ENCODE assay signal across 8 mouse cellular contexts in genomic region chr11:100414914-100415822, GRCm38 (mm10). TPM values are rescaled to one million over a fixed set of nuclear protein-coding genes. Genes with fewer than 3 reads are reported as not detected.
A peak's percentile ranks its signal among the peaks of the same experiment; 100 is the strongest.
DNase-seq lines count a peak whose midpoint lies in the region; ATAC-seq lines count a peak whose summit lies in the region.

Gene Fkbp10, plus strand, starts transcription at chr11:100415697.

- H3K27ac ChIP-seq in embryonic facial prominence, embryonic 13.5 days, result peak within 1 kb of the TSS; percentile 94
- peak within 1 kb of the TSS; percentile 94 for H3K27ac ChIP-seq in heart, embryonic 12.5 days (ENCODE audit: poor library complexity, severe bottlenecking)
- H3K27ac ChIP-seq in midbrain, embryonic 13.5 days, result peak within 1 kb of the TSS; percentile 74

- no peaks in the 10 kb centered on the region for H3K27me3 ChIP-seq in embryonic facial prominence, embryonic 13.5 days
- H3K27me3 ChIP-seq in heart, embryonic 12.5 days (replicated peaks), result no peaks in the 10 kb centered on the region
- peaks cover 37% of the 10 kb centered on the region for H3K27me3 ChIP-seq in midbrain, embryonic 13.5 days

- H3K9ac ChIP-seq in embryonic facial prominence, embryonic 13.5 days, result peak within 1 kb of the TSS; percentile 88
- H3K9ac ChIP-seq in heart, embryonic 12.5 days, result peak within 1 kb of the TSS; percentile 90
- H3K9ac ChIP-seq in midbrain, embryonic 13.5 days (replicated peaks), result peak within 1 kb of the TSS; percentile 75

- ATAC-seq in embryonic facial prominence, embryonic 13.5 days (ENCODE audit: insufficient number of reproducible peaks, insufficient read depth, low FRiP score, low TSS enrichment, low read depth), result peak; percentile 60
- ATAC-seq in heart, embryonic 12.5 days (ENCODE audit: insufficient number of reproducible peaks, low FRiP score), result peak; percentile 59
- ATAC-seq in midbrain, embryonic 13.5 days, result peak; percentile 44

- no peaks in the 10 kb centered on the region for H3K9me3 ChIP-seq in embryonic facial prominence, embryonic 13.5 days
- no peaks in the 10 kb centered on the region for H3K9me3 ChIP-seq in heart, embryonic 12.5 days (replicated peaks)
- no peaks in the 10 kb centered on the region for H3K9me3 ChIP-seq in midbrain, embryonic 13.5 days

- under 1% methylated on average over 29 of the region's 31 CpGs for WGBS in embryonic facial prominence, embryonic 13.5 days
- WGBS in heart, embryonic 12.5 days, result under 1% methylated on average over 31 of the region's 31 CpGs
- WGBS in midbrain, embryonic 13.5 days, result under 1% methylated on average over 28 of the region's 31 CpGs

- peaks cover 14% of the 10 kb centered on the region for H3K36me3 ChIP-seq in embryonic facial prominence, embryonic 13.5 days
- peaks cover 20% of the 10 kb centered on the region for H3K36me3 ChIP-seq in heart, embryonic 12.5 days
- no peaks in the 10 kb centered on the region for H3K36me3 ChIP-seq in midbrain, embryonic 13.5 days

- no peak for DNase-seq in urinary bladder, adult 2 months (ENCODE audit: low spot score)
- no peak for DNase-seq in urinary bladder, postnatal 10 days (ENCODE audit: low spot score)
- DNase-seq in kidney, postnatal 36 days, result peak; percentile 29 to 55
- peak; percentile 59 for DNase-seq in urinary bladder, postnatal 25 days (ENCODE audit: low spot score)
- no peak for DNase-seq in frontal cortex, postnatal 14 days (ENCODE audit: low spot score in 2 of 2)

- H3K4me2 ChIP-seq in embryonic facial prominence, embryonic 13.5 days, result peak within 1 kb of the TSS; percentile 80
- H3K4me2 ChIP-seq in heart, embryonic 12.5 days, result peak within 1 kb of the TSS; percentile 82
- peak within 1 kb of the TSS; percentile 64 for H3K4me2 ChIP-seq in midbrain, embryonic 13.5 days (replicated peaks)

- H3K4me1 ChIP-seq in embryonic facial prominence, embryonic 13.5 days, result peaks cover 49% of the 10 kb centered on the region
- peaks cover 42% of the 10 kb centered on the region for H3K4me1 ChIP-seq in heart, embryonic 12.5 days (replicated peaks)
- peaks cover 33% of the 10 kb centered on the region for H3K4me1 ChIP-seq in midbrain, embryonic 13.5 days (replicated peaks)

- H3K4me3 ChIP-seq in embryonic facial prominence, embryonic 13.5 days, result peak within 1 kb of the TSS; percentile 77
- H3K4me3 ChIP-seq in heart, embryonic 12.5 days, result peak within 1 kb of the TSS; percentile 76
- peak within 1 kb of the TSS; percentile 62 for H3K4me3 ChIP-seq in midbrain, embryonic 13.5 days (replicated peaks)

RNA-seq across cellular contexts. Expression of gene Fkbp10, which starts in this region (rescaled TPM):
- 84.6 and 90.5 TPM in 2 replicates for polyA plus RNA-seq in urinary bladder, adult 2 months (2012; rRNA removed)
- 125 and 134 TPM in 2 replicates for polyA plus RNA-seq in embryonic facial prominence, embryonic 13.5 days (2015; fragmentation: Nextera tagmentation; extraction: Ambion mirVana)
- 114 and 124 TPM in 2 replicates for polyA plus RNA-seq in heart, embryonic 12.5 days (2016; fragmentation: Nextera tagmentation; extraction: Ambion mirVana)
- 16.4 and 19.9 TPM in 2 replicates for polyA plus RNA-seq in midbrain, embryonic 13.5 days (2015; fragmentation: Nextera tagmentation; extraction: Ambion mirVana)

Comparison
In these comparisons a context has a peak if more than half of its experiments do, and no peak if none do; other contexts are left out.
1. DNase-seq: peak in kidney, postnatal 36 days (2 of 2) and urinary bladder, postnatal 25 days (single experiment); none in urinary bladder, adult 2 months (single experiment), urinary bladder, postnatal 10 days (single experiment) and frontal cortex, postnatal 14 days (0 of 2).
2. Peak in every context shown above with its lines, with median percentiles within 50 percentile points of each other: ATAC-seq, H3K27ac ChIP-seq, H3K4me2 ChIP-seq, H3K4me3 ChIP-seq and H3K9ac ChIP-seq.